Mouse (Mus musculus) megakaryocyte, embryonic 14.5 days (primary cell): ENCODE data around the gene Gm21972.

Experiments used
- FLI1 ChIP-seq: IDR thresholded peaks from 2 replicates; pipeline ENCODE4 v1.6.1; 2012; ENCODE audit warnings: low read length, inconsistent platforms, mixed read lengths
- GATA1 ChIP-seq: IDR thresholded peaks from 3 replicates; pipeline ENCODE4 v1.6.1; 2012; ENCODE audit warnings: mixed read lengths, low read length, inconsistent platforms, borderline replicate concordance

DNA sequence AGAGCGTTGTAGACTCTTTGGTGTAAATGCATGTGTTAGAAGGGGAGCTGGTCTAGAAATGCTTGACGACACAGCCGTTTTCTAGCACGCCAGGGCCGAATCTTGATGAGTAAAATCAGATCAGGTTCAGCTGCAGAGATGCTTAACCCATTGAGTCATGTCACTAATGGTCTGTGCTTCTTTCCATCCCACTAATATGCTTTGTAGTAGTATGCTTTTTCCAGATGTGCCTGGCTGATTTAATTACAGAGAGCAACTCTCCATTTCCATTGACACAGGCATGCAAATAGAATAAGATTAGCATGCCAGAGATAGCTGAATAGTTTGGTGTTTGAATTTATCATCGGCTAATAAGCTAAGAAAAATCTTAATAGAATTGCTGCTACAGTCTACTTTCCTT lies 1.9 kb downstream of the Gm21972 start:
- no peak for TF ChIP-seq GATA1
- no peak for TF ChIP-seq FLI1
